Mouse (Mus musculus): ENCODE measurements around the gene Alox12b.

- TF ChIP-seq CTCF (IDR thresholded peaks at IDR 0.05; ENCODE audit: low read depth, low read length) (no peak), POLR2A (IDR thresholded peaks at IDR 0.05; ENCODE audit: insufficient read depth, low read length) (no peak), EP300 (IDR thresholded peaks at IDR 0.05; ENCODE audit: insufficient read depth, low read depth, low read length) (0 out of 2 replicates have a peak, but pooled peaks have one; percentile 20)
Observed at GRCm38 (mm10) chr11:69110319-69111046, 46.3 kb upstream of the Alox12b start.

Data from ES-Bruce4 (cell line).